Mouse (Mus musculus): ENCODE data around the gene Il31ra. TPM values are rescaled to one million over a fixed set of nuclear protein-coding genes. Genes with fewer than 3 reads are reported as not detected.

Il31ra gene
- total RNA-seq, 2 experiments from 2014 or later = 0.10 to 0.16 TPM

DNA sequence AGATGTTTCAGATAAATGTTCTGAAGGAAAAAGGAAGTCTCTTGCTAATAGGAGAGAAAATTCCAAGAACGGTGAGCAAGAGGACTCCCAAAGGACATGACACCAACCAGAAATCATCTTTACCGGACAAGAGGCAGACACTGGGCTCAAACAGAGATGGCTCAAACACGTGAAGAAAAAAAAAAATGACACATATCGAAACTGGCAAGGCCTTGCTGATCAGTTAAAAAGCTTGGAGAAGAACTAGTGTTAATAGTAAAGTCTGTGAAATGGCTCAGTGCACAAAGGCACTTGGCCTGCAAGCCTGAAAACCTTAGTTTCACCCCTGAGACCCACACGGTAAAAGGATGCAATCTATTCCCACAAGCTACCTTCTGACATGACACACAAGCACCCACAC lies 23.4 kb downstream of the Il31ra start:
- intact Hi-C loops (cut with DNase I; ENCODE audit: low total_unique reads) = no loop called here
- no peak for DNase-seq

DNA sequence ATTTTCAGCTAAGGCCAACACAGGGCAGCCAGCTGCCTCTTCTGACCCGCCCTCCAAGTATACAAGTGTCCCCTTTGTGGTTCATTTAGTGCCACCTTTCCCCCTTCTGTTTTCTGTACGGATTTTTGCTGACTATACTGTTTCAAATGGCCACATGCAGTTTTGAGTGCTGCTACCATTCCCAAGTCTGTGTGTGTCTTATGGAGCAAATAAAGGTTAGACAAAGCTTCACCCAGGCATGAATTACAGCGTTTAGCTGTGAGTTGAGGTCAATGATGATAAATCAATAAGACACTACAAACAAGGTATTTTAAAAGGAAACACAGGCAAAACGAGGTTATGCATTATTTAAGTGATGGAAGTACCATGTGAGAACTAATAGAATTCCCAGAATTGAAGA lies 24.6 kb downstream of the Il31ra start:
- intact Hi-C loops (cut with DNase I; ENCODE audit: low total_unique reads) = no loop called here
- DNase-seq = no peak

DNA sequence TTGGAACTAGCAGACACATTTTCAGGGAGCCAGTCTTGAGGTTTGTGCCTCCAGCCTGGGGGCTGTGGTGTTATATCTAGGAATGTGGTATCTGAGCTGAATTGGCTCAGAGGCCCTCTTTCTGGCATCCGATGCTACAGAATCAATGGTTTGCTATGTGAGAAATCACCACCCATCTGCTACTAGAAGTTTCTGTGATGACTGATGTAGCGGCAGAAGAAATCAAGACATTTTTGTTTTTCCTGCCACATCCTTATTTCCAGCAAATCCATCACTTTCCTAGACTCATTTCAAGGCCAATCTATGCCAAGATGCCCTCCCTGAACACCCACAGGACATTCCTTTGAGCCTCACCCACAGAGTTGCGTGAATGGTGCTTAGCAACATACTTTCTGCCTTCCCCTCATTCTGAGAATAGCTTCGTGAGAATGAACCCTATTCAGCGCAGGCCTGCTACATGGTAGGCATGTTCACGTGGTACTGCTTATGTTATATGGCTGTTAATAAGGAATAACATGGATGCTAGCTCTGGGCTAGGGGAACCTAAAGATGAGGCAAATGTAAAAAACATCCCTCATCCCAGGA lies 33.5 kb downstream of the Il31ra start:
- intact Hi-C loops (cut with DNase I; ENCODE audit: low total_unique reads) = no loop called here

DNA sequence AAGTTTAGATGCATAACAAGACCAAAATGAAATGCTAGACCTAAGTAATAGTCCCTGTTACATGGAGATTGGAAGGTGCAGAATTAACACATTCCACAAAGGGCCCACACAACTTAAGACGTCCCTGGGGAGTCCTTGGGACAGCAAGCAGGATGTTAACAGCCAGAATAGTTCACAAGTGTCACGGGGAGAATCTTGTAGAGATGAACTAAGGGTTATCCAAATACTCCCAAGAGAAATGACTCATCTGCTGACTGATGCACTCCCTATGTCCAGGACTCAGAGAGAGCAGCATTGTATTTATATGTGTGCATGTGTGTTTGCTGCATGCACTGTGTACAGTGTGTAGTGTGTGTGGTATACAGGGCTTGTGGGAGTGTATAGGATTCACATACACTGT lies 37.7 kb downstream of the Il31ra start:
- intact Hi-C loops (cut with DNase I; ENCODE audit: low total_unique reads) = no loop called here
- DNase-seq = no peak

More for the DNA sequence above, 33.5 kb downstream of the Il31ra start:
- no peak for DNase-seq

DNA sequence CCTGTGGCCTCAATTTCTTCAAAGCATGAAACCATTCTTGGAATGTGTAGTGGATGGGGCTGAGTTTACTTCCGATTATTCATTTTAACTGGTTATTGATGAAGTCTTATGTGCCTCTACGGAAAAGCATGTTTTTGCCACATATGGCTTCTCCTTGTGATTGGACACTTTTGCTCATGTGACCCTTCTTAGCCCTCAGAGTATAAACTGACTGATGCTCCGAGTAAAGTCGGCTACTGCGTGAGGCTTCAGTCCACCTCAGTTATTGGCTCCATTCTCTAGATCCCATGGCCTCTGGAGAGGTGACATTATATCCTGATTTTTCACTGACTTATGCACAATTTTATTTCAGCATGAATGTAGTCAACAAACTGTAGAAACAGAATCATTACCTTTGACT lies 40.9 kb downstream of the Il31ra start:
- intact Hi-C loops (cut with DNase I; ENCODE audit: low total_unique reads) = no loop called here
- DNase-seq = no peak

DNA sequence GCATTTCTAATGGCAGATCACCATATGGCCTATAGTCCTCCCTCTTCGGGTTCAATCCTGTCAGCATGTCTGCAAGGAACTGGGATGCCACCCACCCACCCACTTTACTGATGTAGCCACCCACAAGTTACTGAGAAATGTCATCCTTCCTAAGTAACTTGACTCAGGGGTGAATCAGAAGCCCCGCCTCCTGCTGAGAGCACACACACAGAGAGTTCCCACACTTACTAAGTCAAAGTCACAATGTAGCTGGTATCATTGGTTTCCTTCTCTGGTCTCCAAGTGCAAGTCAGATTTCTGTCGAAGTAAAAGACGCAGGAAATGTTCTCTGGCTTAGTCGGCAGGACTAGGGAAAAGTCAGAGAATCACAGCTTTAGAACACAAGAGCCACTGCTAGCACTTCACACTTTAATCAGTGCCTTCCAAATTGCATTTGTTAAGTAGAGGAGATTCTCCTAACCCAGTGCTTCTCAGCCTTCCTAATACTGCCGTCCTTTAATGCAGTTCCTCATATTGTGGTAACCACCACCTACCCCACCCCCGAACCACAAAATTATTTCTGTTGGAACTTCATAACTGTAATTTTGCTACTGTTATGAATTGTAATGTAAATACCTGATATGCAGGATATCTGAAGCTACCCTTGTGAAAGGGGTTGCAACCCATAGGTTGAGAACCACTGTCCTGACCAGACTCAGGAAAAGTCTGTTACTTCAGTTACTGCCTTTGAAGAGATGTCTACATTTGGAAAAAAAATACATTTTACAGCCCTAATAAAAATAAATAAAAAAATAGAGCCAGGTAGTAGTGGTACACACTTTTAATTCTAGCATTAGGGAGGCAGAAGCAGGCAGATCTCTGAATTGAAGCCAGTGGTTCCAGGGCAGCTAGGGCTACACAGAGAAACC lies 42.3 kb downstream of the Il31ra start:
- DNase-seq = no peak

DNA sequence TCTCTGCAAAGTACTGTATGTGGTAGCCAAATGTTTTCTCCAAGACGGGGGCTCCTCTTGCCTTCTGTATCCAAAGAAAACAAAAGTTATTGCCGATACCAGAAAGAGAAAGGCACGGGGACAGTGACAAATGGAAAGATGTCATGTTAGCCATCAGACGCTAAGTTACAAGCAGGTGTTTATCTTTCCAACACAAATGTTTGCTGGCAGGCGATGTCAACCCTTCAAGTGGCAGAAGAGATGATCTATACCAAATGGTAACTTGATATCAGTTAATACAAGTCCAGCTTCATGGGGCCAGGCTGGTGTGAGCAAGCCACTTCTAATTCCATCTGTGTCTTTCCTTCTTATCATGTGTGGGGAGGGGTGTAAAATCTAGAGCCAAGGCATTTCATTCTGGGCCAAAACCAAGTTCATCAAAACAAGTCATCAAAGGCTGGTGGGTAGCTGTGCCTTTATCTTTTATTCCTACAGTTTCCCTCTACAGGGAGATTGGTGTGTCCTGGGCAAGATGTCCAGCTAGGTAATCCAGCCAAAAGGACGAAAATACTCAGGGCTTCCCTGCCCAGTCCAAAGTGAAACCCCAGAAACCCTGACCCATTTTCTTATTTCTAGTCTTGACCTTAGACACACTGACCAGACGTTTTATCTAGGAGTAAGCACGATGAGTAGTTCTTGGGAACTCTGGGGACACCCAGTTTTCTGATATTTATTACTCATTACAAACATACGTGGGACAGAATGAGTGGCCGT lies 52.8 kb downstream of the Il31ra start:
- DNase-seq = no peak
- intact Hi-C loops (cut with DNase I; ENCODE audit: low total_unique reads) = no loop called here

More for the DNA sequence above, 42.3 kb downstream of the Il31ra start:
- intact Hi-C loops (cut with DNase I; ENCODE audit: low total_unique reads) = no loop called here

DNA sequence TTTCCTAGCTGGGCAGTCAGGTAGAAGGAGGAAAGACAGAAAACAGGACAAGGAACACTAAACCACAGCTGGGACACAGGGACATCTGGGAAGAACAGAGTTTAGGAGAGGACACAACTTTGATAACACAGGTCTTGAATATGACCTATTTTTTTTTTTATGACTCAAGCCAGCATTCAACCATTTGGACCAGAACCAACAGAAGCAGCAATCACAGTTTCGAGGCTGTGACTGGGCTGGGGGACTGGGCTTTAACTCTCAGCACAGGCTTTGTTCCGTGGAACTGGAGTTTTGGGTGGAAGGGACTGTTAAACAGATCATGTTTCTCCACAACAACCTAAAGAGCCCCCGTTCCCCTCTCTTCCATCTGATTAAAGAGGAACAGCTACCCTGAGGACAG lies 53.5 kb downstream of the Il31ra start:
- intact Hi-C loops (cut with DNase I; ENCODE audit: low total_unique reads) = no loop called here
- DNase-seq = no peak

DNA sequence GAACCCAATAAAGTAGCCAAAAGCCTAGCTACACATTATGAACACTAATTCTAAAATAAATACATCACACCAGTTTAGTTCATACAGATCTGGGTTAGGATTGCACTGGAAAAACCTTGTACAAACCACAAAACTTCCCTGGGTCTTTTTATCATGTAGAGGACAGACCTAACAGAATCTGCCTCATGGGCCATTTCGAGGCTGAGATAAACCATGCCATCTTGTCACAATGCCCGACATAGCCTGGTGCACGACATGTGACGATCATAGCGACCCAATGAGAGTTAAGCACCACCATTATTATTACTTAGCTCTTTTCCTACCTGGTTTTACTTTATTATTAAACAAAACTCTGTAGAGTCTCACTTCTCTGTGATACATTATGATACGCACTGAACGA lies 57.1 kb downstream of the Il31ra start:
- intact Hi-C loops (cut with DNase I; ENCODE audit: low total_unique reads) = no loop called here
- DNase-seq = no peak

DNA sequence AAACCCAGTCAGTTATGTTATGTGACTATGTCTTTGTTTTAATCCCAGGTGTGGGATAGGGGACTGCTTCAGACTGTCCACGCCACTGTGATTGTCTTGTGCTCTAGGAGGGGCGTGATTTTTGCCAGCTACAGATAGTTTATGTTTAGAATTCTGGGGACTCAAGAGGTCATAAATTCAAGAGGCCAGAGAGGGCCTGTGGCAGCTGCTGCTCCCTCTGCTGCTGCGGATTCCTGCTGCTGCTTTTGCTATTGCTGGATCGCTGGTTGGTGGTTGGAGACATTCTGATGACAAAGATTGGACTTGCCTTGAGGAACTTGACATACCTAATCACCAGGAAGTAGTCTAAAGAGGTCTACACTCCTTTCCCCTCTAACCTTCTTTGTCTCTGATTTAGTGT lies 57.5 kb downstream of the Il31ra start:
- no peak for DNase-seq
- intact Hi-C loops (cut with DNase I; ENCODE audit: low total_unique reads) = no loop called here

DNA sequence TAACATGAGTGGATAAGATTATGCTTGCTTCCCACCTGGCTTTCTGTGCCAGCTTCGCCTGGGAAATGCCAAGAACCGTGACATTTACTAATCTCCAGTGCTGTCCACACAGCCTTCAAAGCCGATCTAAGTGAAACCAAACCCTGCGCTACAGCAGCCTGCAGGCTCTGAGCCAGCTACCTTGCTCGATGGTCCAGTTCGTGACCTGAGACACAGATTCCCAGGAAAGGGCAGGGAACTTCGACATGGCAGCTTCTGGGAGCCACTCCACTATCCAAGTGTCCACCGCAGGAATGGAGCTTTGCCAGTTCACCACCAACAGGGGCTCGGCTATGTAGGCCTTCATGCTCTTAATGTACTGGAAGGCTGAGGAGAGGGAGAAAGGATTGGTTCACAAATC lies 60.6 kb downstream of the Il31ra start:
- DNase-seq = peak; percentile 40

DNA sequence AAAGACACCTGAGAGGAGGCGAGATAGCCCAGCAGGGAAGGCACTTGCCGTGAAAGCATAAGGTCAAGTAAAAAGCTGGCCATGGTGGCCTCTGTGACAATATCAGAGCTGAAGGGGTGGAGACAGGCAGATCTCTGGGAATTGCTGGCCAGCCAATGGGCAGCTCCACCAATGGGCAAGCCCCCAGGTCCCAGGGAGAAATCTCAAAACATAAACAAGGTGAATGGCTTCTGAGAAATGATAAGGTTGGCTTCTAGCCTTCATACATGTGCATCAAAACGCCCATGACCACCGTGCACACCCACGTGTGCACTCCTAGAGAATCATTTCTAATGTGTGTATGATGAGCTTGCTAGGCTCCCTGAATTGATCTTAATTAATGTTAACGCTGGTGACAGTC lies 61.9 kb downstream of the Il31ra start:
- intact Hi-C loops (cut with DNase I; ENCODE audit: low total_unique reads) = no loop called here
- no peak for DNase-seq

More for the DNA sequence above, 60.6 kb downstream of the Il31ra start:
- intact Hi-C loops (cut with DNase I; ENCODE audit: low total_unique reads) = no loop called here

DNA sequence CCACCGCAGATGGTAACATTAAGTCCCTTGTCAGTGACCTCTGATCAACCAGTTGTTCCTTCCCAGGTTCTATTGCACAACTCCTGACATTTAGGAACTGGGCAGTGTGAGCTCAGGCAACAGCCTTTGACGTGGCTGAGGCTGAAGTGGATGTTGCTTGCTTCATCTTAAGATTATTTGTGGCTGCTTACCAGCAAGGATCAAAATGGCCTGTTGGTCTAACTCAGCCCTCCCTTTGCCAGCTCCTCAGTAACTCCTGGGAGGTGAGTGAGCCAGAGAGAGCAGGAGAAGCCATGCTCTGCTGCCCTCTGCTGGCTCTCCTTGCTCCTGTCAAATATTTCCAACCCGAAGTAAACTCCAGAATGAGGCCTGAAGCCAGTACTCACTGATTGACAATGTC lies 64.3 kb downstream of the Il31ra start:
- intact Hi-C loops (cut with DNase I; ENCODE audit: low total_unique reads) = no loop called here
- DNase-seq = peak; percentile 76

DNA sequence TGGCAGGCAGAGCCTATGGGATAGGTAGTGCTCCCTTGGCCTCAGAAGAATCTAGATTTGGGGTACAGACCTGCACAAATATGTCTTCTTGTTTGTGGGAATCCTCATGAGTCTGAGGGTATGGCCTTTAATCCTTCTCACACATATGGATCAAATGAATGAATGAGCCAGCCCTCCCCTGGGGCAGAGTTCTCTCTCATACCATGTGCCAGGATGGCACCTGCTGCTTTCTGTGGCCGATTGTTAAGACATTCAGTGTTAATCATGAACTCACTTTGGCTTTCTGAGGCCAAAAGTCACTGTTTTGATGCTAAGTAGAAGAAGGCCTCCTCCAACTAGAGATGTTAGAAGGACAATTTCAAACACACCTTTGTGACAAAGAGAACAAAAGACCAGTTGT lies 67.0 kb downstream of the Il31ra start:
- intact Hi-C loops (cut with DNase I; ENCODE audit: low total_unique reads) = no loop called here
- no peak for DNase-seq

DNA sequence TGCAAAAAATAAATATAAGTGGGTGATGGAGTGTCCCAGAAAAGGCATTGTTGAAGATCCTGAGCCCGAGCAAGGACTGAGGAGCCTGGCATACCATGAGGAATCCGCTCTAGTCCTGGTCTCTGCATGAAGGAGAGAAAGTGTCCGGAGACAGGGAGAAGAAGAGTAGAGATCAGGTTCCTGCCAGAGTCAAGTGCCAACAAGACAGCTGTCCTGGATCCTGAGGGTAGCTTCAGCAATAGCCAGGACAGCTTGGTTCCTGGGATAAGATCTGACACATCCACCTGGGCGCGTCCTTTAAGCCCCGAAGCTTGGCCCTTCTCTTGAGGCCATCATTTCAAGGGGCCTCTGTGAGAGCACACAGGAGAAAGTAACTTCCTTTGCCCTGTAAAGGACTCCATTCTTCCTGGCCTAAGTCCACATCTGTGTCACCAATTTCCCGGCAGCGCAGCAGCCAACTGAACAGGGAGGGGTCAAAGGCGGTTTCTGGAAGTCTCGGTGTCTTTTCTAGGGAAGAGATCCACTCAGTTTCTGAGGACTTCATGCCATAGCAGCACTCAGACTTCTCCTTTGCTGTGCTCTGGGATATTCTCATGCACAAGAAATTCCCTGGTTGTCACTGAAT lies 70.7 kb downstream of the Il31ra start:
- no peak for DNase-seq
- intact Hi-C loops (cut with DNase I; ENCODE audit: low total_unique reads) = no loop called here

DNA sequence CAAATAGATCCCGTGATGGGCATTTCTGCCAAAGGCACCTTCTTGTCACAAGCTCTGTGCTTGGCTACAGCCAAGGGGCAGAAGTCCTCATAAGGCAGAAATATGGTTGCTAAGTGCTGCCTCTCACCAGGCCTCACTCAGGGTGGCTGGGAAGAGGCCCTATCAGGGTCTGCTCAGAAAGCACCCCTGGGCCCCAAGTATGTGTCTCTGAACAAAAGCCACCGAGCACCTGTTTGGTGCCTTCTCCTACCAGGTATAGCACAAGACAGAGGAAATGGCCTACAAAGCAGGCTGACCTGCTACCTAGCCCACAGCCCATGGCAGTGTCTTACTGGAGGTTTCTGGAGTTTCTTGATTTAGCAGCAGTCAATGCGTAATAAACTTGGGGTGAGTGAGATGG lies 71.3 kb downstream of the Il31ra start:
- no peak for DNase-seq
- intact Hi-C loops (cut with DNase I; ENCODE audit: low total_unique reads) = no loop called here

DNA sequence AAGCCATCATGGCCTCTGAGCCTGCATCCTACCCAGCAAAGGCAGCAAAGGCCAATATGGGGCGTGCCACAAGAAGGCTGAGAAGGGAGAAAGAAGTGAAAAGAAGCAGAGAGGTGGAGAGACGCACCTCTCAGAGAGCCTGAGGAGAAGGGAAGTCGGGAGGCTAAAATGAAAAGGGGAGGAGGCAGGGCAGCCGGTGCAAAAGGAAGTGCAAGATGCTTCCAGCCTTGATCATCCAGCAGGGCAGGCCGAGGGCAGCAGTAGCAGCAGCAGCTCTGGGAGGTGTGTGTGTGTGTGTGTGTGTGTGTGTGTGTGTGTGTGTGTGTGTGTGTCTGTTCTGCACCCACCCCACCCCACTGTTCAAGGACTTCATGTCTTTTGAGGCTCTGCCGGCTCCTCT lies 71.9 kb downstream of the Il31ra start:
- intact Hi-C loops (cut with DNase I; ENCODE audit: low total_unique reads) = no loop called here

DNA sequence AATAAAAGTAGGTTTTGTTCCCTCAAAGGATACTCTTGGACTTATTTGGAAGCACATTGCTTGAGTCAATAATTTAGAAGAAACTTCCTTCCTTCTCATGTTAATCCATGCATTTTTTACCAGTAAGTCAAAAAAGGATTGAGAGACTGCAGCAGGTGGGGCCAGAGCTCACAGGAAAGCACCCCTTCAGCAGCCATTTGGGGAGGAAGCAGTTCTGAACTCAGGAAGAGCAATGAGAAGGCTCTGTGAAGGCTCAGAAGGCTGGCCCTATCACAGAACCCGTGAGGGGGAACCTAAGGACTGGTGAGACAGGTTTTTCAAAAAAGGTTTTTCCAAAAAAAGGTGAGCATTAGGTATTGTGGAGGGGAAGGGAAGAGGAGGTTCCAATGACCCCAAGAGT lies 79.6 kb downstream of the Il31ra start:
- intact Hi-C loops (cut with DNase I; ENCODE audit: low total_unique reads) = loop anchor here (5.0 to 10.0 kb wide), 2 partner anchors 207 to 730 kb away; no protein-coding TSS in a partner anchor

More for the DNA sequence above, 71.9 kb downstream of the Il31ra start:
- DNase-seq = no peak

DNA sequence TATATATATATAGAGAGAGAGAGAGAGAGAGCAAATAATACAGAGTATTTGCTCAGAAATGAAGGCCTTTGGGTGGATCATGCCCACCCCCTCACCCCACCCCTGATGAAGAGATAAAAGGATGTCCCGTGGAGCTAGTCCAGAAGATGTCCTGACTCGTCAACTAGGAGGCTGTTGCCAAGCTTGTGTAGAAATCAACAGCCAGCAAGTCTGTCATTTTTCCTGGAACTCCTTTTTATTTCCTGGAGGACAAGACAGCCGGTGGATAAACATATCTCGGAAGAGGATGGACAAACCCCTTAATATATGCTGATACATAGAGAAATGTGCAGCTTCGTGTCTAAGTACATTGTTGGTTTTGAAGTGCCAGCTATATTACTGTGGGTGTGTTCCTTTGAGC lies 81.3 kb downstream of the Il31ra start:
- intact Hi-C loops (cut with DNase I; ENCODE audit: low total_unique reads) = loop anchor here (5.0 to 10.0 kb wide), 2 partner anchors 206 to 728 kb away; no protein-coding TSS in a partner anchor

More for the DNA sequence above, 79.6 kb downstream of the Il31ra start:
- no peak for DNase-seq

DNA sequence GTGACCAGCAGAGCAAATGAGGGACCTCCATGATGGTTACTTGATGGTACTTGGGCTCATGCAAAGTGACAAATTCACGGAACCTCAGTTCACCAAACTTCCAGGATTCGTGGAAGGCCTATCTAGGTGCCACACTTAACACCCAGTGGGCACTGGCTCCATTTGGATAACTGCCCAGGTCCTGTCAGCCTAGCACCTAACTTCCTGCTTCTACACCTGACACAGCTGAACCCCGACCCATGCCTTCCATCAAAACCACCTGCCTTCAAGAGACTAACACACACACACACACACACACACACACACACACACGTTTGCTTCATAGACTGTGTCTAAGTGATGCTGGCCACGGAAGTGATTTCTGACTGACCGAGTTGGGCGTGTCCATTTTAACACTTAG lies 82.3 kb downstream of the Il31ra start:
- intact Hi-C loops (cut with DNase I; ENCODE audit: low total_unique reads) = loop anchor here (5.0 to 10.0 kb wide), 2 partner anchors 205 to 727 kb away; no protein-coding TSS in a partner anchor
- DNase-seq = no peak

More for the DNA sequence above, 81.3 kb downstream of the Il31ra start:
- DNase-seq = no peak
